In the genomic region with DNA sequence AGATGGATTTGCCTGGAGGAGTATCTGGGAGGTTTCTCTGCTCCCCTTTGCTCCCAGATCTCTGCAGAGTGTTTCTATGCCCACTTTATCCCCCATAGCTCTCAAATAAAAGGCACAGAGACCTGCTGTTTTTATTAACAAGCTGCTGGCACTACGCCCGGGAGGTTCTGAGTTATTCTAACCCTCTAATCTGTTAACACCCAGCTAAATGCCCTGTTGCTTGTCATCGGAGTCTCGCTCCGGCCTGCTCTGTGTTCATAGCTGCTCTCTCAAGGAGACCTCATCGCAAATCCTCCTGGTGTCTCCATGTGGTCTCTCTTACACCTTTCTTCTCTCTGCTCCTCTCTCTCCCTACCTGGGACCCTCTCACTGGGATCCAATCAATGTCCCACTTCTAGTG, we compare ENCODE assay signal across 12 mouse cellular contexts. TPM values are rescaled to one million over a fixed set of nuclear protein-coding genes. Genes with fewer than 3 reads are reported as not detected.
DNase-seq lines count a peak whose midpoint lies in the region; ATAC-seq lines count a peak whose summit lies in the region.
"Had no signal": no experiment of that assay in that cellular context is flagged by ENCODE, and none has a peak within 500 bp of the region (broad histone marks: within the 10 kb centered on the region; RNA-seq: fewer than 3 reads in every experiment).

No protein-coding gene starts in this region.

- 20% methylated on average over 6 of the region's 6 CpGs for WGBS in forebrain, embryonic 15.5 days
- 62% methylated on average over 6 of the region's 6 CpGs for WGBS in forebrain, embryonic 12.5 days
- 16% methylated on average over 6 of the region's 6 CpGs for WGBS in heart, embryonic 16.5 days
- WGBS in hindbrain, embryonic 11.5 days: 82% methylated on average over 6 of the region's 6 CpGs

- ATAC-seq in forebrain, embryonic 15.5 days (replicated peaks): peak; percentile 72
- no peak; the same call in 1 of the 2 replicates for ATAC-seq in forebrain, embryonic 12.5 days (ENCODE audit: low FRiP score)
- peak; percentile 88 for ATAC-seq in heart, embryonic 16.5 days (replicated peaks; ENCODE audit: extremely low read depth, insufficient read depth, low FRiP score)
- ATAC-seq in hindbrain, embryonic 11.5 days (ENCODE audit: low FRiP score): no peak

- no peaks in the 10 kb centered on the region for H3K27me3 ChIP-seq in forebrain, embryonic 15.5 days
- H3K27me3 ChIP-seq in forebrain, embryonic 12.5 days: no peaks in the 10 kb centered on the region
- no peaks in the 10 kb centered on the region for H3K27me3 ChIP-seq in heart, embryonic 16.5 days (ENCODE audit: control insufficient read depth, insufficient read depth, low read length)
- H3K27me3 ChIP-seq in hindbrain, embryonic 11.5 days (ENCODE audit: control insufficient read depth, insufficient read depth, low read length): no peaks in the 10 kb centered on the region
- H3K27me3 ChIP-seq: limb, embryonic 15.5 days; neural tube, embryonic 13.5 days; stomach, embryonic 15.5 days had no signal

- peaks cover 8% of the 10 kb centered on the region; the same call in 1 of the 2 replicates for H3K4me1 ChIP-seq in forebrain, embryonic 15.5 days
- H3K4me1 ChIP-seq in forebrain, embryonic 12.5 days: no peaks in the 10 kb centered on the region
- H3K4me1 ChIP-seq in heart, embryonic 16.5 days (ENCODE audit: control insufficient read depth, insufficient read depth, low read length): peaks cover 12% of the 10 kb centered on the region
- H3K4me1 ChIP-seq in hindbrain, embryonic 11.5 days (replicated peaks; ENCODE audit: control insufficient read depth, insufficient read depth, low read length): no peaks in the 10 kb centered on the region

- H3K27ac ChIP-seq in forebrain, embryonic 15.5 days (replicated peaks): no peak overlapping the region; the same call in 1 of the 2 replicates
- no peak overlapping the region for H3K27ac ChIP-seq in forebrain, embryonic 12.5 days
- H3K27ac ChIP-seq in heart, embryonic 16.5 days (ENCODE audit: low read length): peak overlapping the region; percentile 83
- no peak overlapping the region for H3K27ac ChIP-seq in hindbrain, embryonic 11.5 days (ENCODE audit: low read depth, low read length)
- H3K27ac ChIP-seq: kidney, postnatal 0 days; limb, embryonic 15.5 days; neural tube, embryonic 13.5 days; stomach, embryonic 15.5 days had no signal

- no peaks in the 10 kb centered on the region for H3K36me3 ChIP-seq in forebrain, embryonic 15.5 days
- no peaks in the 10 kb centered on the region for H3K36me3 ChIP-seq in forebrain, embryonic 12.5 days (replicated peaks)
- H3K36me3 ChIP-seq in heart, embryonic 16.5 days (ENCODE audit: control insufficient read depth, insufficient read depth): no peaks in the 10 kb centered on the region
- no peaks in the 10 kb centered on the region for H3K36me3 ChIP-seq in hindbrain, embryonic 11.5 days (ENCODE audit: control insufficient read depth, insufficient read depth, low read length)
- H3K36me3 ChIP-seq: limb, embryonic 15.5 days; neural tube, embryonic 13.5 days; stomach, embryonic 15.5 days had no signal

- no peaks in the 10 kb centered on the region for H3K9me3 ChIP-seq in forebrain, embryonic 15.5 days
- H3K9me3 ChIP-seq in forebrain, embryonic 12.5 days: no peaks in the 10 kb centered on the region
- no peaks in the 10 kb centered on the region for H3K9me3 ChIP-seq in heart, embryonic 16.5 days (replicated peaks; ENCODE audit: control insufficient read depth, low read length)
- H3K9me3 ChIP-seq in hindbrain, embryonic 11.5 days (ENCODE audit: control insufficient read depth, low read length): no peaks in the 10 kb centered on the region
- H3K9me3 ChIP-seq: limb, embryonic 15.5 days; neural tube, embryonic 13.5 days; stomach, embryonic 15.5 days had no signal

- H3K9ac ChIP-seq in forebrain, embryonic 15.5 days (replicated peaks): no peak overlapping the region
- H3K9ac ChIP-seq in forebrain, embryonic 12.5 days: no peak overlapping the region
- H3K9ac ChIP-seq in heart, embryonic 16.5 days (ENCODE audit: low read length): 0 out of 2 replicates have a peak overlapping the region, but pooled peaks have one; percentile 26
- H3K9ac ChIP-seq in hindbrain, embryonic 11.5 days (ENCODE audit: low read depth, low read length): no peak overlapping the region
- H3K9ac ChIP-seq: limb, embryonic 15.5 days; neural tube, embryonic 13.5 days; stomach, embryonic 15.5 days had no signal

- DNase-seq in retina, adult 2 months (ENCODE audit: low read depth, low spot score): peak; percentile 48
- no peak for DNase-seq in retina, postnatal 1 day
- DNase-seq in ovary, postnatal 36 days (ENCODE audit: low spot score): peak; percentile 55
- DNase-seq in urinary bladder, postnatal 25 days (ENCODE audit: low spot score): no peak
- DNase-seq in hindbrain, embryonic 11.5 days (ENCODE audit: low spot score): no peak

- no peak overlapping the region for H3K4me2 ChIP-seq in forebrain, embryonic 15.5 days (replicated peaks)
- H3K4me2 ChIP-seq in forebrain, embryonic 12.5 days: no peak overlapping the region
- peak overlapping the region; percentile 39; the same call in 1 of the 2 replicates for H3K4me2 ChIP-seq in heart, embryonic 16.5 days (ENCODE audit: low read depth, low read length)
- no peak overlapping the region for H3K4me2 ChIP-seq in hindbrain, embryonic 11.5 days (replicated peaks; ENCODE audit: low read depth, low read length)
- H3K4me2 ChIP-seq: limb, embryonic 15.5 days; neural tube, embryonic 13.5 days; stomach, embryonic 15.5 days had no signal

- no peak overlapping the region for H3K4me3 ChIP-seq in forebrain, embryonic 15.5 days
- H3K4me3 ChIP-seq in forebrain, embryonic 12.5 days (replicated peaks): no peak overlapping the region
- H3K4me3 ChIP-seq in heart, embryonic 16.5 days (ENCODE audit: low read length): no peak overlapping the region
- no peak overlapping the region for H3K4me3 ChIP-seq in hindbrain, embryonic 11.5 days (ENCODE audit: low read depth, low read length)
- H3K4me3 ChIP-seq: limb, embryonic 15.5 days; neural tube, embryonic 13.5 days; stomach, embryonic 15.5 days had no signal

RNA-seq across cellular contexts. Expression of a gene that starts 26.4 kb away (rescaled TPM):
- polyA plus RNA-seq in forebrain, embryonic 15.5 days (2015; fragmentation: Nextera tagmentation; extraction: Ambion mirVana): 36.4 and 37.0 TPM in 2 replicates
- polyA plus RNA-seq in forebrain, embryonic 12.5 days (2016; fragmentation: Nextera tagmentation; extraction: Ambion mirVana): 42.1 and 43.8 TPM in 2 replicates
- 19.9 and 25.4 TPM in 2 replicates for polyA plus RNA-seq in heart, embryonic 16.5 days (2015; fragmentation: Nextera tagmentation; extraction: Ambion mirVana)
- 44.7 and 51.1 TPM in 2 replicates for polyA plus RNA-seq in hindbrain, embryonic 11.5 days (2014; fragmentation: Nextera tagmentation; extraction: Ambion mirVana)

RNA-seq across cellular contexts. Expression of a gene that starts 27.0 kb away (rescaled TPM):
- polyA plus RNA-seq in forebrain, embryonic 15.5 days (2015; fragmentation: Nextera tagmentation; extraction: Ambion mirVana): 69.6 and 77.5 TPM in 2 replicates
- 68.0 and 68.6 TPM in 2 replicates for polyA plus RNA-seq in forebrain, embryonic 12.5 days (2016; fragmentation: Nextera tagmentation; extraction: Ambion mirVana)
- polyA plus RNA-seq in heart, embryonic 16.5 days (2015; fragmentation: Nextera tagmentation; extraction: Ambion mirVana): 98.6 and 99.3 TPM in 2 replicates
- 82.4 and 83.5 TPM in 2 replicates for polyA plus RNA-seq in hindbrain, embryonic 11.5 days (2014; fragmentation: Nextera tagmentation; extraction: Ambion mirVana)

Comparison
In these comparisons a context has a peak if more than half of its experiments do, and no peak if none do; other contexts are left out.
1. ATAC-seq: peak in forebrain, embryonic 15.5 days (single experiment) and heart, embryonic 16.5 days (single experiment); none in forebrain, embryonic 12.5 days (single experiment) and hindbrain, embryonic 11.5 days (single experiment).
2. DNase-seq: peak in retina, adult 2 months (single experiment) and ovary, postnatal 36 days (single experiment); none in retina, postnatal 1 day (single experiment), urinary bladder, postnatal 25 days (single experiment) and hindbrain, embryonic 11.5 days (single experiment).